Mouse (Mus musculus): ENCODE data around the gene Slc22a15. TPM values are rescaled to one million over a fixed set of nuclear protein-coding genes. Genes with fewer than 3 reads are reported as not detected.

The Slc22a15 gene
- polyA plus RNA-seq, 1 experiment from 2014 or later = 5.0 TPM

DNA sequence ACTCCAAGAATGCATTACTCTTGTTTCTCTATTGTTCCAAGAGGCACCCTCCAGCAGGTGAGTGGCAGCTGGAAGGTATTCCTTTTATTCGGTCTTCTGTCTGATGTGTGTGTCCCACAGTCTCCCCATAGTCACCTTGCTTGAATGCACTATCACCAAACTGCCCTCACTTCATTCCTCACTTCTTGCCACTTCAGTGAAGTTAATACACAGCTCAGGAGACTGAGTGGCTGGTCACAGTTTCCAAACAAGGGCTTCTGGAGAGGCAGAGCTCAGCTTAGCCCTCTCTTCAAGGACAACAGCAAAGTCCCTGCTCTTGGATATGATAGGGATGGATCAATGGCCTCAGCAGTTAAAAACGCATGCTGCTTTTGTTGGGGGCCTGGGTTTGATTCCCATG is 17.2 kb downstream of the Slc22a15 start:
- DNase-seq (ENCODE audit: low spot score, missing footprints) (no peak), ATAC-seq (ENCODE audit: low FRiP score) (no peak)
- Histone ChIP-seq H3K9ac (ENCODE audit: low read length) (no peak overlapping the region), H3K9me3 (ENCODE audit: control insufficient read depth, low read length) (no peaks in the 10 kb centered on the region), H3K4me3 (ENCODE audit: low read depth, low read length) (no peak overlapping the region), H3K27me3 (ENCODE audit: control insufficient read depth, insufficient read depth, low read length) (no peaks in the 10 kb centered on the region), H3K4me1 (ENCODE audit: control insufficient read depth, insufficient read depth, low read length) (no peaks in the 10 kb centered on the region), H3K4me2 (no peak overlapping the region), H3K36me3 (ENCODE audit: control insufficient read depth, insufficient read depth, low read length) (no peaks in the 10 kb centered on the region), H3K27ac (ENCODE audit: low read depth, low read length) (no peak overlapping the region)
- 74% methylated on average over 2 of the region's 2 CpGs for WGBS

DNA sequence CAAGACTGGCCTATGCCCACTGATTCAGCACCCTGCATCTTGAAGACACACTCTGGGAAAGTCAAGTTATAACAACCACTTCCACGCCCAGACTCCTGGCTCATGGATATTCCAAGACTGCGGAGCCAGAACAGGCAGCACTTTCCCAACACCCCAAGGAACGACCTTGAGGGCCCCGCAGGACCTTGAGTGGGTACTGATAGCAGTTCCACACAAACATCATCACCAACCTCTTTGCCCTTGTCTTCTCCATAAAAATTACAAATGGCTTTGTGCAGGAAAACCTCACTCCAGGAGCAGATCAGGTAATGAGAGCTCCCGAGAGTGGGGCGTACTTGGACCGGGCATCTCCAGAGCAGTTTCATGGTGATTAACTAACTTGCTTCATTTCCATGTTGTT is 19.5 kb downstream of the Slc22a15 start:
- Histone ChIP-seq H3K4me1 (ENCODE audit: control insufficient read depth, insufficient read depth, low read length) (no peaks in the 10 kb centered on the region), H3K9me3 (ENCODE audit: control insufficient read depth, low read length) (no peaks in the 10 kb centered on the region), H3K4me3 (ENCODE audit: low read depth, low read length) (no peak overlapping the region), H3K4me2 (no peak overlapping the region), H3K27me3 (ENCODE audit: control insufficient read depth, insufficient read depth, low read length) (no peaks in the 10 kb centered on the region), H3K27ac (ENCODE audit: low read depth, low read length) (no peak overlapping the region), H3K36me3 (ENCODE audit: control insufficient read depth, insufficient read depth, low read length) (no peaks in the 10 kb centered on the region), H3K9ac (ENCODE audit: low read length) (no peak overlapping the region)
- DNase-seq (ENCODE audit: low spot score, missing footprints) (no peak), ATAC-seq (ENCODE audit: low FRiP score) (no peak)
- WGBS = 86% methylated on average over 7 of the region's 7 CpGs

DNA sequence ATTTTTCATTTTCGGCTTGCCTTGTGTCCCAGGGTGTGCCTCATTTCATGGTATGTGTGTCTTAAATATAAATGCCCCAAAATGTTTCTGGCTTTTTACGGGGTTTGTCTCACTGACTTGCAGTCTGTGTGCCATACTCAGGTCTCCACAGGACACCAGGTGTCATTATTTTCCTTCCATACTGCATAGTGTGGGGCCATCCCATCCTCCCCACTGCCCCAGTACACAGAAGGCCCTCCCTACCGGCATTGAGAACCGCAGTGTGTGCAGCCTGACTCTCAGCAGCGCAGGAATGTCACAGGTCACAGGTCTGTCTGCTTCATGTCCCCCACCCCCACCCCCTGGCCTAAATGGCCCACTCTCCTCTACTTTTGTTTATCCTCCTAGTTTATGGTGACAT is 21.2 kb downstream of the Slc22a15 start:
- H3K36me3 ChIP-seq (ENCODE audit: control insufficient read depth, insufficient read depth, low read length) = no peaks in the 10 kb centered on the region
- 80% methylated on average over 5 of the region's 5 CpGs for WGBS
- H3K4me2 ChIP-seq = no peak overlapping the region
- H3K27ac ChIP-seq (ENCODE audit: low read depth, low read length) = no peak overlapping the region
- ATAC-seq (ENCODE audit: low FRiP score) (no peak), DNase-seq (ENCODE audit: low spot score, missing footprints) (no peak)
- H3K9ac ChIP-seq (ENCODE audit: low read length) = no peak overlapping the region
- no peaks in the 10 kb centered on the region for H3K9me3 ChIP-seq (ENCODE audit: control insufficient read depth, low read length)
- H3K4me3 ChIP-seq (ENCODE audit: low read depth, low read length) = no peak overlapping the region
- H3K4me1 ChIP-seq (ENCODE audit: control insufficient read depth, insufficient read depth, low read length) = no peaks in the 10 kb centered on the region
- no peaks in the 10 kb centered on the region for H3K27me3 ChIP-seq (ENCODE audit: control insufficient read depth, insufficient read depth, low read length)

DNA sequence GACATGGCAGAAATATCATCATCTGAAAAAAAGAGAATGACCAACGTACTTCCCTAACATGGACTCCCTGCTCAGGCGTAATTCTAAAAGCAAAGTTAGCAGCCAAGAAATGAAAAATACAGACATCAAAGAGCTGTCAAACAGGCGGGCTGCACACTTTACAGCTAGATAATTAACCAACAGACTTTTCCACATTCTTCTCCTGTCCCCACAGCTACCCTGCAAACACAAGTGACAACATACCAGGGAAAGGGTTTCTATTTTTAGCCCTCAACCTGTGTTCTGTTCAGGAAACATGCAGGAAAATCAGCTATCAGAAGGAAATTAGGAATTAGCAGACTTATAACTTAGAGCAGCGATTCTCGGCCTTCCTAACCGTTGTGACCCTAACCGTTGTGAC is 21.9 kb downstream of the Slc22a15 start:
- Histone ChIP-seq H3K9me3 (ENCODE audit: control insufficient read depth, low read length) (no peaks in the 10 kb centered on the region), H3K27me3 (ENCODE audit: control insufficient read depth, insufficient read depth, low read length) (no peaks in the 10 kb centered on the region), H3K4me3 (ENCODE audit: low read depth, low read length) (no peak overlapping the region), H3K4me1 (ENCODE audit: control insufficient read depth, insufficient read depth, low read length) (no peaks in the 10 kb centered on the region), H3K4me2 (no peak overlapping the region), H3K36me3 (ENCODE audit: control insufficient read depth, insufficient read depth, low read length) (no peaks in the 10 kb centered on the region), H3K27ac (ENCODE audit: low read depth, low read length) (no peak overlapping the region), H3K9ac (ENCODE audit: low read length) (no peak overlapping the region)
- ATAC-seq (ENCODE audit: low FRiP score) (no peak), DNase-seq (ENCODE audit: low spot score, missing footprints) (no peak)
- 78% methylated on average over 7 of the region's 7 CpGs for WGBS

DNA sequence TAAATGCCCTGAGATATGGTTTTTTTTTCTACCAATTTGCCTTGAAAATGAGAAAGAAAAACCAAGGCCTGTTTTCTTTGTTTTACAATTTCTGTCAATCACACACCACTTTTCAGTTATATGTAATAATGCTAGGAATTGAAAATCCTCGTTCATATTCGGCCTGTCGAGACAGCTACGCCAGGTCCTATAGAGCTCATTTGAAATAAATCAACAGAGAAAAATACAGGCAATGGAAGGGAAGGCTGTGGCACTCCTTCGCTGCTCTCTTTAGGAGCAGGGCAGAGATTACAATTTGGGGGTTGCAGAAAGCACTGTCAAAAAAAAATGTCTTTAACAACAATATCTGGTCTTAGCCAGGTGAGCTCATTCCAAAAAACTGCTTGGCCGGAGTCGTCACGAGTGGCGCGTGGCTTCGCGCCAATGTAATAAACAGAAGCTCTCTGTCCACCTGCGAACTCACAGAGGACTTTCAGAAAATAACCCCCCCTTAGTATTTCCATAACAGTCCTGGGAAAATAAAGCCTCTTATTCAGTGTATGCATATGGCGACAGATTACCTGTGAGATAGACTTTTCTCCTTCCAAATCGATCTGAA is 26.8 kb downstream of the Slc22a15 start:
- 91% methylated on average over 15 of the region's 15 CpGs for WGBS
- DNase-seq (ENCODE audit: low spot score, missing footprints) (no peak), ATAC-seq (ENCODE audit: low FRiP score) (no peak)
- Histone ChIP-seq H3K27ac (ENCODE audit: low read depth, low read length) (no peak overlapping the region), H3K4me1 (ENCODE audit: control insufficient read depth, insufficient read depth, low read length) (no peaks in the 10 kb centered on the region), H3K9me3 (ENCODE audit: control insufficient read depth, low read length) (no peaks in the 10 kb centered on the region), H3K27me3 (ENCODE audit: control insufficient read depth, insufficient read depth, low read length) (no peaks in the 10 kb centered on the region), H3K4me2 (no peak overlapping the region), H3K9ac (ENCODE audit: low read length) (no peak overlapping the region), H3K36me3 (ENCODE audit: control insufficient read depth, insufficient read depth, low read length) (no peaks in the 10 kb centered on the region), H3K4me3 (ENCODE audit: low read depth, low read length) (no peak overlapping the region)

DNA sequence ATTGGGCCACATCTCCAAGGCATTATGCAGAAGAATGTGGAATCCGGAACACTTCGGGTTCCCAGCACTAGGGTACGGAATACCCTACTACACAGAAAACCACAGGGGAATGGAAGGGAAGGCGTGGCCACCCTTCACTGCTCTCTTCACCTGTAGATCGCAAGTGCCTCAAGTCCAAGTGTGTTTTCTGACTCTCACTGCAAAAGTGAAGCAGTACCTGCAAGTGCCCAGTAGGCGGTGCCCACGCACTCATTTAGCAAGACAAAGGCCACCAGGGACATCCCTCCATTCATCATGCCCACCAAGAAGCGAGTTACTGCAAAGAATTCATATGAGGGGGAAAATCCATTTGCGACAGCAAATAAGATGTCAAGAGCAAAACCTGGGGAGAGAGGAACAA is 27.4 kb downstream of the Slc22a15 start:
- peak; percentile 93 for DNase-seq (ENCODE audit: low spot score, missing footprints)
- peak; percentile 48; the same call in 1 of the 2 replicates for ATAC-seq (ENCODE audit: low FRiP score)
- Histone ChIP-seq H3K27me3 (ENCODE audit: control insufficient read depth, insufficient read depth, low read length) (no peaks in the 10 kb centered on the region), H3K4me1 (ENCODE audit: control insufficient read depth, insufficient read depth, low read length) (no peaks in the 10 kb centered on the region), H3K9me3 (ENCODE audit: control insufficient read depth, low read length) (no peaks in the 10 kb centered on the region), H3K27ac (ENCODE audit: low read depth, low read length) (no peak overlapping the region), H3K36me3 (ENCODE audit: control insufficient read depth, insufficient read depth, low read length) (no peaks in the 10 kb centered on the region), H3K9ac (ENCODE audit: low read length) (no peak overlapping the region), H3K4me2 (no peak overlapping the region), H3K4me3 (ENCODE audit: low read depth, low read length) (no peak overlapping the region)
- 29% methylated on average over 9 of the region's 9 CpGs for WGBS

DNA sequence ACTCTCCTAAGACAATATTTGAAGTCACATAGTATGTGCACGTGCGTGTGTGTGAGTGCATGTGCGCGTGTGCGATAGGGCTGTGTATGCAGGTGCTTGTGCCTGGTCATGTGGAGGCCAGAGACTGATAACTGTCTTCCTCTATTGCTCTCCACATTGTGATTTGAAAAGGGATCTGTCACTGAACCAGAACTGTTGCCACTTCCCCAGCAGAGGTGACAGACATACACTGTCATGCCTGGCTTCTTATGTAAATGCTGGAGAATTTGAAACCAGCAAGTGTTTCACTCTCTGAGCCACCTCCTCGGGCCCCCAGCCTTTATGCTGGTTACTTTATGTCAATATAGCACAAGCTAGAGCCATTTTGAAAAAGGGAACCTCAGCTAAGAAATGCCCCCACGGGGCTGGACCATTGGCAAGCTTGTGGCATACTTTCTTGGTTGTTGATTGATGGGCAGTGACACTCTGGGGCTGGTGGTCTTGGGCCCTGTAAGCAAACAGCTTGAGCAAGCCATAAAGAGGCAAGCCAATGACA is 28.8 kb downstream of the Slc22a15 start:
- H3K9me3 ChIP-seq (ENCODE audit: control insufficient read depth, low read length) = no peaks in the 10 kb centered on the region
- H3K4me2 ChIP-seq = no peak overlapping the region
- no peaks in the 10 kb centered on the region for H3K4me1 ChIP-seq (ENCODE audit: control insufficient read depth, insufficient read depth, low read length)
- WGBS = 85% methylated on average over 7 of the region's 7 CpGs
- no peaks in the 10 kb centered on the region for H3K36me3 ChIP-seq (ENCODE audit: control insufficient read depth, insufficient read depth, low read length)
- H3K27me3 ChIP-seq (ENCODE audit: control insufficient read depth, insufficient read depth, low read length) = no peaks in the 10 kb centered on the region
- H3K9ac ChIP-seq (ENCODE audit: low read length) = no peak overlapping the region
- no peak for ATAC-seq (ENCODE audit: low FRiP score)
- DNase-seq (ENCODE audit: low spot score, missing footprints) = no peak
- no peak overlapping the region for H3K27ac ChIP-seq (ENCODE audit: low read depth, low read length)
- no peak overlapping the region for H3K4me3 ChIP-seq (ENCODE audit: low read depth, low read length)

DNA sequence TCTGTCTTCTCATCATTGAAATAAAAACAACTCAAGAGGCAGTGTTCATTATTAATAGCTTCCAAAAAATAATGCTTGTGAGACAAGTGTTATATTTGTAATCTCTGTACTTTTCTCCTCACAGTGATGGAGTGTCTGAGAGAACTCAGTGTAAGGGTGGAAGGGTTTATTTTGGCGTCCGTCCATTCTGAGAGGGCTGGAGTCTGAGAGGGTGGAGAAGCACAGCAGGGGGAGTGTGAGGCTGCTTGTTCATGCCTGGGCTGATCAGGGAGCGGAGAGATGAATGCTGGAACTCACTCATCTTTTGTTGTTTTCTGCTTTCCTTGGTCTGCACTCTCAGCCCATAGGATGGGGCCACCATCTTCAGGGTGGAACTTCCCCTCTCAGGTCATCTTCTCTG is 38.7 kb downstream of the Slc22a15 start:
- Histone ChIP-seq H3K4me3 (ENCODE audit: low read depth, low read length) (no peak overlapping the region), H3K9me3 (ENCODE audit: control insufficient read depth, low read length) (no peaks in the 10 kb centered on the region), H3K27ac (ENCODE audit: low read depth, low read length) (no peak overlapping the region), H3K9ac (ENCODE audit: low read length) (no peak overlapping the region), H3K27me3 (ENCODE audit: control insufficient read depth, insufficient read depth, low read length) (no peaks in the 10 kb centered on the region), H3K4me2 (no peak overlapping the region), H3K36me3 (ENCODE audit: control insufficient read depth, insufficient read depth, low read length) (no peaks in the 10 kb centered on the region), H3K4me1 (ENCODE audit: control insufficient read depth, insufficient read depth, low read length) (no peaks in the 10 kb centered on the region)
- DNase-seq (ENCODE audit: low spot score, missing footprints) = no peak
- ATAC-seq (ENCODE audit: low FRiP score) = no peak
- WGBS = 38% methylated on average over 3 of the region's 3 CpGs

DNA sequence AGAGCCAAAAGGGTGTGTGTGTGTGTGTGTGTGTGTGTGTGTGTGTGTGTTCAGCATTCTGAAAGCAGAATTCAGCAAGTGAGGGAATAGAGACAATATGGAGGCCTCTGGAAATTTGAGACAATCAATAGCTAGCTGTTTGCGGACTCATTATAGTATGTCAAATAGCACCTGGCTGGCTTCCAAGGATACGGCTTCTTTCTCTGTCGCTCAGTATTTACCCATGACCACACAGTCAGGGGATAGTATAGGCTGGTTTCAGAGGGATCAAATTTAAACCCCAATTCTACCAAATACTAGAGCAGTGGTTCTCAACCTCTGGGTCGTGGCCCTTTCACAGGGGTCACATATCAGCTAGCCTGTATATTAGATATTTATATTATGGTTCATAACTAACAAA is 39.2 kb downstream of the Slc22a15 start:
- H3K27me3 ChIP-seq (ENCODE audit: control insufficient read depth, insufficient read depth, low read length) = no peaks in the 10 kb centered on the region
- H3K9me3 ChIP-seq (ENCODE audit: control insufficient read depth, low read length) = no peaks in the 10 kb centered on the region
- no peak overlapping the region for H3K9ac ChIP-seq (ENCODE audit: low read length)
- no peaks in the 10 kb centered on the region for H3K4me1 ChIP-seq (ENCODE audit: control insufficient read depth, insufficient read depth, low read length)
- 84% methylated on average over 4 of the region's 4 CpGs for WGBS
- DNase-seq (ENCODE audit: low spot score, missing footprints) (no peak), ATAC-seq (ENCODE audit: low FRiP score) (no peak)
- no peak overlapping the region for H3K27ac ChIP-seq (ENCODE audit: low read depth, low read length)
- no peaks in the 10 kb centered on the region for H3K36me3 ChIP-seq (ENCODE audit: control insufficient read depth, insufficient read depth, low read length)
- H3K4me2 ChIP-seq = no peak overlapping the region
- H3K4me3 ChIP-seq (ENCODE audit: low read depth, low read length) = no peak overlapping the region

Data from midbrain, embryonic 11.5 days (tissue).